Mouse (Mus musculus) limb, embryonic 12.5 days (tissue): ENCODE results near the gene Gm6614. TPM values are rescaled to one million over a fixed set of nuclear protein-coding genes. Genes with fewer than 3 reads are reported as not detected.

ENCODE experiments used
- ATAC-seq: fragments of 200-750 bp; cut with Nextera tagmentation; 2 replicates; pipeline ENCODE4 v1.8.0; 2017; ENCODE audit warnings: low read depth, moderate TSS enrichment; ENCODE audit not compliant: insufficient number of reproducible peaks, insufficient read depth, low FRiP score, low TSS enrichment
- H3K27ac ChIP-seq: fragments of 300-500 bp; sonication (generic); 2 replicates; pipeline ENCODE4 v1.5.1; 2016; ENCODE audit warnings: mild to moderate bottlenecking, moderate library complexity
- H3K27me3 ChIP-seq: fragments of 300-500 bp; sonication (generic); 2 replicates; pipeline ENCODE4 v1.6.1; 2016; ENCODE audit warnings: mild to moderate bottlenecking, moderate library complexity
- H3K36me3 ChIP-seq: fragments of 300-500 bp; sonication (generic); 2 replicates; pipeline ENCODE4 v1.6.1; 2016; ENCODE audit warnings: mild to moderate bottlenecking, moderate library complexity
- H3K4me1 ChIP-seq: fragments of 300-500 bp; sonication (generic); replicated peaks from 2 replicates; pipeline ENCODE4 v1.6.1; 2016
- H3K4me2 ChIP-seq: fragments of 300-500 bp; sonication (generic); 2 replicates; pipeline ENCODE4 v1.6.1; 2016; ENCODE audit warnings: mild to moderate bottlenecking, moderate library complexity
- H3K4me3 ChIP-seq: fragments of 300-500 bp; sonication (generic); replicated peaks from 2 replicates; pipeline ENCODE4 v1.5.1; 2016; ENCODE audit warnings: mild to moderate bottlenecking
- H3K9ac ChIP-seq: fragments of 300-500 bp; sonication (generic); replicated peaks from 2 replicates; pipeline ENCODE4 v1.6.1; 2016; ENCODE audit warnings: mild to moderate bottlenecking, moderate library complexity
- H3K9me3 ChIP-seq: fragments of 300-500 bp; sonication (generic); 2 replicates; pipeline ENCODE4 v1.6.1; 2016; ENCODE audit warnings: mild to moderate bottlenecking, moderate library complexity
- WGBS: fragments of 180-500 bp; shearing (Covaris S2); methylation state at CpG from one replicate; pipeline ENCODE4 v1.1.7; 2016; 5-methylcytosine and 5-hydroxymethylcytosine counted together
- polyA plus RNA-seq: library from polyadenylated mRNA; unstranded; fragments of >200 nt; fragmentation: Nextera tagmentation; extraction: Ambion mirVana; gene quantifications from 2 replicates; pipeline ENCODE4 v1.2.1, GENCODE M21; 2016

Gene Gm6614
- polyA plus RNA-seq, 1 experiment from 2014 or later: not detected

GRCm38 (mm10) chr6:141961861-141962260 lies 49.4 kb downstream of the Gm6614 start:
- ATAC-seq: no peak
- WGBS: 93% methylated on average over 3 of the region's 3 CpGs

DNA sequence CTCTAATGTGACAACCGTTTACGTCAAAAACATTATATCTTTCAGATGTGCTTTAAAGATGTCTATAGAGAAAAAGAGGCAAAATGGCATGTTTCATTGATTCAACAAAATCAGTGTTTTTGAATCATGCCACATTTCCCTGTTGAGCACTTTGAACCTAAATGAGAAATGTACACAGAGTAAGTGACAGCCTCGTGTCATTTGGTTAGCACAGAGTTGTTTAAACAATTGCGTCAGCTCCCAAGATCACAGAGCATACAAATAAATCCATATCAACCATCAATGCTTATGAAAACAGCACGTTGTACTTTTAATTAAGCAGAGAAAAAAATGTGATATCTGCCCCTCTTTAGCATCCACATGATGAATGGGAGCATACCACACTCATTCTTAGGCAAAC lies 50.7 kb downstream of the Gm6614 start:
- Histone ChIP-seq H3K4me1 (no peaks in the 10 kb centered on the region), H3K27ac (no peak overlapping the region), H3K9ac (no peak overlapping the region), H3K36me3 (no peaks in the 10 kb centered on the region), H3K27me3 (no peaks in the 10 kb centered on the region), H3K4me3 (no peak overlapping the region), H3K9me3 (no peaks in the 10 kb centered on the region), H3K4me2 (no peak overlapping the region)
- 84% methylated on average over 5 of the region's 5 CpGs for WGBS
- no peak for ATAC-seq

More at GRCm38 (mm10) chr6:141961861-141962260, 49.4 kb downstream of the Gm6614 start:
- H3K27me3 ChIP-seq: no peaks in the 10 kb centered on the region
- no peak overlapping the region for H3K9ac ChIP-seq
- H3K4me1 ChIP-seq: no peaks in the 10 kb centered on the region
- H3K4me2 ChIP-seq: no peak overlapping the region
- no peak overlapping the region for H3K27ac ChIP-seq
- H3K36me3 ChIP-seq: no peaks in the 10 kb centered on the region
- H3K9me3 ChIP-seq: no peaks in the 10 kb centered on the region
- no peak overlapping the region for H3K4me3 ChIP-seq

DNA sequence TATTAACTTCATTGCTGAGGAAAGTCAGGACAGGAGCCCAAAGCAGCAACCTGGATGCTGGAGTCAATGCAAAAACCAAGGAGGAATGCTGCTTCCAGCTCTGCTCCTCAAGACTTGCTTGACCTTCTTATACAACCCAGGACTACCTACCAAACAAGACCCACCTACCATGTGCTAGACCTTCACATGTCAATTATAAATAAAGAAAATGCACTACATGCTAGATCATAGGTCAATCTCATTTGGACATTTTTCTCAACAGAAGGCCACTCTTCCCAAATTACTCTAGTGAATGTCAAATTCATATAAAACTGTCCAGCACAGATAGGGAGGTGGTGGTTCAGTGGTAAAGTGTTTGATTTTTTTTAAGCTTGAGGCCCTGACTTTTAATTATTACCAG lies 64.4 kb downstream of the Gm6614 start, which contains the start of gene Slco1a1:
TSS of gene Slco1a1 (minus strand) at position 101 of the 400 bp plus-strand sequence.
- Histone ChIP-seq H3K27ac (no peak within 1 kb of the TSS), H3K4me3 (no peak within 1 kb of the TSS), H3K36me3 (no peaks in the 10 kb centered on the region)

DNA sequence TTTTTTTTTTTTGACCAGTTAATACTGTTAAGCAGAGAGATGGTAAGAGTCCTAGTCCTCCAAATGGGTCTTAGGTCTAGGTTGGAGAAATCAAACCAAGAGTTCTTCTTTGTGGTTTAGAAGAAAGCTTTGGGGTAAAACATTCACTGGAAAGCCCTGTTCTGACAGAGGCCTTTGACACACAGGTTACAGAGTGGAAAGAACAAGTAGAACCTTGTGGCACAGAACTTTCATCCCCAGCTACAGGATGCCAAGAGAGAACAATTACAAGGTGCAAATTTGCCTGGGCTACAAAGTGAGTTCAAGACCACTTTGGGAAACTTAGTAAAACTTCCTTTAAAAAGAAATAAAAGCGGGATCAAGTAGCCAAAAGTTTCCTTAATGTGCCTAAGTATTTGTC lies 70.8 kb downstream of the Gm6614 start:
- Histone ChIP-seq H3K4me3 (no peak overlapping the region), H3K27ac (no peak overlapping the region), H3K4me1 (no peaks in the 10 kb centered on the region), H3K27me3 (no peaks in the 10 kb centered on the region), H3K9me3 (no peaks in the 10 kb centered on the region), H3K9ac (no peak overlapping the region), H3K4me2 (no peak overlapping the region), H3K36me3 (no peaks in the 10 kb centered on the region)
- 82% methylated on average over 1 of the region's 1 CpGs for WGBS
- ATAC-seq: no peak

More for the DNA sequence above, 64.4 kb downstream of the Gm6614 start, which contains the start of gene Slco1a1:
- no peak for ATAC-seq
- no peak within 1 kb of the TSS for H3K9ac ChIP-seq
- no peak within 1 kb of the TSS for H3K4me2 ChIP-seq
- no peaks in the 10 kb centered on the region for H3K27me3 ChIP-seq
- H3K9me3 ChIP-seq: no peaks in the 10 kb centered on the region
- H3K4me1 ChIP-seq: no peaks in the 10 kb centered on the region

Other genes with a start within 250 kb of the Gm6614 start
- gene Gm5724, start 237.6 kb downstream of the Gm6614 start, polyA plus RNA-seq: not detected in 2 replicates
- gene Slco1a4, start 155.2 kb downstream of the Gm6614 start, polyA plus RNA-seq: not detected in 2 replicates
- not detected in 2 replicates for gene Slco1a1, start 64.5 kb downstream of the Gm6614 start, polyA plus RNA-seq
- not detected in 2 replicates for gene Slco1a6, start 197.1 kb upstream of the Gm6614 start, polyA plus RNA-seq